Mouse (Mus musculus) hindbrain, embryonic 10.5 days (tissue): ENCODE results near the gene Plod2. TPM values are rescaled to one million over a fixed set of nuclear protein-coding genes. Genes with fewer than 3 reads are reported as not detected.

Experiments used
- DNase-seq: peaks from one replicate; pipeline ENCODE4 v3.0.0-alpha.2; 2017; ENCODE audit warnings: low spot score
- H3K27ac ChIP-seq: fragments of 300-500 bp; sonication (generic); 2 replicates; pipeline ENCODE4 v1.5.1; 2016; ENCODE audit warnings: mild to moderate bottlenecking, moderate library complexity
- H3K27me3 ChIP-seq: fragments of 300-500 bp; sonication (generic); 2 replicates; pipeline ENCODE4 v1.6.1; 2016; ENCODE audit warnings: mild to moderate bottlenecking; ENCODE audit not compliant: poor library complexity, insufficient read depth, severe bottlenecking
- H3K36me3 ChIP-seq: fragments of 300-500 bp; sonication (generic); 2 replicates; pipeline ENCODE4 v1.6.1; 2016; ENCODE audit warnings: mild to moderate bottlenecking, moderate library complexity
- H3K4me1 ChIP-seq: fragments of 300-500 bp; sonication (generic); replicated peaks from 2 replicates; pipeline ENCODE4 v1.6.1; 2016; ENCODE audit warnings: mild to moderate bottlenecking
- H3K4me3 ChIP-seq: fragments of 300-500 bp; sonication (generic); 2 replicates; pipeline ENCODE4 v1.5.1; 2016; ENCODE audit warnings: mild to moderate bottlenecking, moderate library complexity
- H3K9me3 ChIP-seq: fragments of 300-500 bp; sonication (generic); 2 replicates; pipeline ENCODE4 v1.6.1; 2016; ENCODE audit warnings: mild to moderate bottlenecking, moderate library complexity
- WGBS: fragments of 180-500 bp; shearing (Covaris S2); methylation state at CpG from one replicate; pipeline ENCODE4 v1.1.7; 2016; 5-methylcytosine and 5-hydroxymethylcytosine counted together
- polyA plus RNA-seq: library from polyadenylated mRNA; unstranded; fragments of >200 nt; fragmentation: Nextera tagmentation; extraction: Ambion mirVana; gene quantifications from 2 replicates; pipeline ENCODE4 v1.2.1, GENCODE M21; 2016

Gene Plod2
- 20.5 and 29.0 TPM in 2 replicates for polyA plus RNA-seq

DNA sequence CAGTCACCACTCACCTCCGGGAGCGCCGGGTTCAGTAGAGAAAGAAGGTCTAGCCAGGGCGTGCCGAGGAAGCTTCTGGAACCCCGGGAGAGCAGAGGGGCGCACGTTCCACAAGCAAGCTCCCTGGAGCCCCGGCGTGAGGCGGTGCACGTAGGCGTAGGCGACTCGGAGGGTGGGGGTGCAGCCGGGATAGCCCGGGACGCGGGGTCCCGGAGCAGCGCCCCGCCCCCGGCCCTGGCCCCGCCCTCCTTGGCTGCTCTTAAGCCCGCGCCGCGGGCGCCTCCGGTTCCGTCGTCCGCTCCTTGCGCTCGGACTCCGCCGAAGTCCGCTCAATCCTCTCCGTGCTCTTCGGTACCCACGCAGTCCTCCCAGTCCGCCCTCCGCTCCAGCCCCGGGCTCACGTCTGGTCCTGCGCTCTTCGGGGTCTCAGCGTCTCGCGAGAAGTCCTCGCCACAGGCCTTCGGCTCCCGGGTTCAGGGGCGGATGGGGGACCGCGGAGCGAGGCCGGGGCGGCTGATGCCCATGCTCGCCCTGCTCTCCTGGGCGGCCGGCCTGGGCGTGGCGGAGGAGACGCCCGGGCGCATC lies at the start of gene Plod2:
Gene Plod2 (plus strand): TSS at position 247 of the 585 bp plus-strand sequence.
- Histone ChIP-seq H3K4me3 (peak within 1 kb of the TSS; percentile 88), H3K9me3 (no peaks in the 10 kb centered on the region), H3K27ac (peak within 1 kb of the TSS; percentile 94), H3K27me3 (no peaks in the 10 kb centered on the region; the same call in 1 of the 2 replicates), H3K36me3 (no peaks in the 10 kb centered on the region), H3K4me1 (peaks cover 49% of the 10 kb centered on the region)
- DNase-seq, result peak; percentile 82
- under 1% methylated on average over 49 of the region's 67 CpGs for WGBS

DNA sequence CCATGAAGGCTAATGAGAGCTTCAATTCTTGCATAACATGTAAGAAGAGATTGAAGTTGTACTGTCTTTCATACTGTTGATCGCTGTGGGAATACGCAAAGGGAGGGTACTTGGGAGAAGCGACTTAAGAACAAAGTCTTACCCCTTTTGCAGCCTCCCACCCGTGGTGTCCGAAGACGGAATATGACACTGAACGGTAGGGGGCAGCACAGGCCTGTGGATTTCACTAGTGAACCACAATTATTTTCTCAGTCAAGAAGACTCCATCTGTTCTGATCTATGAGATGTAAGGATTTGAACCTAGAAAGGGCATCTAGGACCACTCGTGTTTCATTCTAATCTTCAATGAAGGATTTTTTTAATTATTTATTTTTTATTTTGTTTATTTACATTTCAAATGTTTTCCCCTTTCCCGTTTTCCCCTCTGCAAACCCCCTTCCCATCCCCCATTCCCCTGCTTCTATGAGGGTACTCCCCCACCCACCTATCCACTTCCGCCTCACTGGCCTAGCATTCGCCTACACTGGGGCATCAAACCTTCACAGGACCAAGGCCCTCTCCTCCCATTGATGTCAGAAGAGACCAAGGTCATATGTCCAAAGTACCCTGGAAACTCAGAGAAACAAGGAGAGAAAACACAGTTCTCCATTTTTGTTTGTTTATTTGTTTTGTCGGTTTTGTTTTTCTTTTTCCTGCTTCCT lies 42.2 kb upstream of the Plod2 start:
- peak; percentile 84 for DNase-seq
- H3K27me3 ChIP-seq, result no peaks in the 10 kb centered on the region
- H3K9me3 ChIP-seq, result no peaks in the 10 kb centered on the region
- H3K4me1 ChIP-seq, result no peaks in the 10 kb centered on the region
- no peaks in the 10 kb centered on the region for H3K36me3 ChIP-seq
- H3K4me3 ChIP-seq, result no peak overlapping the region
- WGBS, result 51% methylated on average over 12 of the region's 12 CpGs
- no peak overlapping the region for H3K27ac ChIP-seq

DNA sequence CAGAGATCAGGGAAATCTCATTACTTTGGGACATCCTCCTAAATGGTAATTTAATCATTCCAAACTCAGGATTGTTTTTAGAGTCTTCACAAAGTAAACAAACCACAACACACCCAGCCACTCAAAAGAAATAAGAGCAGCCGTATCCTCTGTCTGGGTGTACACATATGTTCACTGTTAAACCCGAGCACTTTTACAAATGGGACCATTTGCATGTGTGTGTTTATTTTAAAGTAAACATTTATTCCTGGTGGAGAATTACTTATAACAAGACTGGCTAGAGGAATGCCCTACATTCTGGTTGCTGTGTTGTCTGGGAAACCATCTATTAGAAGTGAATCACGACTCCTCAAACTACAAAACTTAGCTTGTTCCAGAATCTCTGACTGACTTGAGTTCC lies 37.8 kb upstream of the Plod2 start:
- no peak overlapping the region for H3K4me3 ChIP-seq
- no peaks in the 10 kb centered on the region for H3K4me1 ChIP-seq
- no peak for DNase-seq
- no peaks in the 10 kb centered on the region for H3K27me3 ChIP-seq
- no peaks in the 10 kb centered on the region for H3K36me3 ChIP-seq
- H3K27ac ChIP-seq, result no peak overlapping the region
- 80% methylated on average over 3 of the region's 3 CpGs for WGBS
- H3K9me3 ChIP-seq, result no peaks in the 10 kb centered on the region

DNA sequence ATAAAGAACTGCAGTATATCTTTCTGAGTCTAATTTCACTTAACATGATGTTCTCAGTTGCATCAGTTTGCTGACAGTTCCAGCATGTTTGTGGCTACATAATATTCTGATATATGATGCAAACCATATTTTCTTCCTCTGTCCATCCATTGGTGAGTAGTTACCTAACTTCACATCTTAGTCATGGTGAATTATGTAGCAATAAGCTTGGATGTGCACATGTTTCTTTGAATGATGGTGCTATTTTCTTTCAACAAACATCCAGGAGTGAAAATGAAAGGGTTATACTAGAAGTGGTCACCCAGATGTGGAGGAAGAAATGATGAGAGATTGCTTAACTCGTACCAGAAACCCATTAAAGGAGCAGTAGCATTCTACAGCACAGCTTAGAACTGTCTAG lies 37.1 kb upstream of the Plod2 start:
- WGBS, result 66% methylated on average over 1 of the region's 1 CpGs
- Histone ChIP-seq H3K27ac (no peak overlapping the region), H3K4me3 (no peak overlapping the region), H3K27me3 (no peaks in the 10 kb centered on the region), H3K9me3 (no peaks in the 10 kb centered on the region), H3K4me1 (no peaks in the 10 kb centered on the region), H3K36me3 (no peaks in the 10 kb centered on the region)
- no peak for DNase-seq

DNA sequence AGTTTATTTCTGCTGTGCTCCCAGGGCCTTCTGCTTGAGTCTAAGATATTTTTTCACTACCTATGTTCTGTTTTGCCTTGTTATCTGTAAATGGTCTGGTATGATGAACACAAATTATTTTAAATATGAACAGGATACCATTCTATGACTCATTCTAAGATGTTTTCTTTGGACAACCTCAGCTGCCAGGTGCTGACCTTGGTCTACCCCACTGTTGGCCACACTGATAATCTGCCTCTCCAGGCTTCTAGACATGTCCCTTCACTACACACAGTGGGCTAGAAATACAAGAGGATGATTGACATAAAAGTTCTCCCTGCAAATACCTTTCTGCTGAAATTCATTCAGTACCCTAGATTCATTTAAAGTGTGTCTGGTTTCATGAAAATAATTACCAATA lies 30.3 kb upstream of the Plod2 start:
- no peaks in the 10 kb centered on the region for H3K36me3 ChIP-seq
- peaks cover 2% of the 10 kb centered on the region for H3K9me3 ChIP-seq
- H3K27ac ChIP-seq, result no peak overlapping the region
- H3K4me3 ChIP-seq, result no peak overlapping the region
- no peaks in the 10 kb centered on the region for H3K4me1 ChIP-seq
- H3K27me3 ChIP-seq, result no peaks in the 10 kb centered on the region
- DNase-seq, result no peak

DNA sequence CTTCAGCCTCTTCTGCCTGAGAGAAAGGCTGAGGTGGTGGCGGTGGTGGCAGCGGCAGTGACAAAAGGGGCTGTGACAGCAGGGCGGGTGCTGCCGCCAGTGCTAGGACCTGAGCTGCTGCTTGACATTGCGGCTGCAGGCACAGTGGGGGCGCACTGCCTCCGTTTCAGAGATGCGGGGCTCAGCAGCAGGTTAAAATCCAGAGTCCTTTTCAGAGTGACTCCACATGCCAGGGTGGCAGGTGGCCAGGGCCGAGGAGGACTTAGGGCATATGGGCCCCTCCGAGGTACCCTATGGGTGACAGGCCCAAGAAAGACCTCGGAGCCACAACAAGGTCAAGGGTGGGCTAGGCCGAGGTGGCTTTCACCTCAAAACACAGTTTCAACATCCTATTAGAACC lies 25.0 kb upstream of the Plod2 start:
- 96% methylated on average over 12 of the region's 12 CpGs for WGBS
- H3K4me3 ChIP-seq, result no peak overlapping the region
- H3K27ac ChIP-seq, result no peak overlapping the region
- no peaks in the 10 kb centered on the region for H3K4me1 ChIP-seq
- peaks cover 26% of the 10 kb centered on the region for H3K9me3 ChIP-seq
- no peak for DNase-seq
- peaks cover 4% of the 10 kb centered on the region for H3K36me3 ChIP-seq
- no peaks in the 10 kb centered on the region for H3K27me3 ChIP-seq

DNA sequence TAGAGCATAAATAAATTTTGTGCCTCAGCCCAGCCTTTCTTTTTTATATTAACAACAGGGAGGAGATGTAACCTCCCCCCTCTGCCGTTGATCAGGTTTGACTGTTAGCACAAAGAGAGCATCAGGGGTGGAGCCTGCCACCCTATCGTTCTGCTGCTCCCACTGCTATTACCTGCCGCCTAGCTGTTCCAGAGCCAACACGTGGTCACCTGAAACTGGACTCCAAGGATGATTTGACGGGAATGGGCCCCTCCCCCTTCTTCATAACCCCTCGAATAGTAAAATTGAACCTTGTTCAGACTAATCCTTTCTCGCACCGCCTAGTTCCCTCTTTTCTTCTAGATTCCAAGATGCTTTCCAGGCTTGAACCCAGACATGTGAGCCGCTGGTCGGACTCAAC lies 21.3 kb upstream of the Plod2 start:
- no peak overlapping the region for H3K27ac ChIP-seq
- WGBS, result 91% methylated on average over 10 of the region's 10 CpGs
- no peak overlapping the region for H3K4me3 ChIP-seq
- H3K27me3 ChIP-seq, result no peaks in the 10 kb centered on the region
- peaks cover 24% of the 10 kb centered on the region for H3K9me3 ChIP-seq
- no peaks in the 10 kb centered on the region for H3K4me1 ChIP-seq
- DNase-seq, result no peak
- peaks cover 4% of the 10 kb centered on the region for H3K36me3 ChIP-seq

DNA sequence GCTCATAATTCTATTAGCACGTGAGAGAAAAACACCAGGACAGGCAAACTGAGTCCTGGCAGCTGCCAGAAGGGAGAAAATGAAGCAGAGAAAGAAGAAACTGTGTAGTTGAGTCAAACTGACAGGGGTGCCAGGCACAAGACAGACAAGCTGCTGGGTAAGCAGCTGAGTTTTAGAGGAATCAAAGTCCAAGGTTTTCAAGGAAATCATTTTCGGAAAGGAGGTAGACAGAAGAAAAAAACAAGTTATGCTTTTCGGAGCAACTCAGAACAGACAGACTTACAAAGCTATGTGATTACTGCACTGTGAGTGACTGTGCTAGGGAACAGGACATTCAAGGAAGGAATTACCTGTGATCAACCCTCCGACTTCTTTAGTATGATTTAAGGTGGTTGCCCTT lies 17.5 kb upstream of the Plod2 start:
- Histone ChIP-seq H3K4me1 (no peaks in the 10 kb centered on the region), H3K9me3 (peaks cover 11% of the 10 kb centered on the region; the same call in 1 of the 2 replicates), H3K36me3 (no peaks in the 10 kb centered on the region), H3K4me3 (no peak overlapping the region), H3K27ac (no peak overlapping the region), H3K27me3 (no peaks in the 10 kb centered on the region)
- WGBS, result 81% methylated on average over 4 of the region's 4 CpGs
- no peak for DNase-seq

DNA sequence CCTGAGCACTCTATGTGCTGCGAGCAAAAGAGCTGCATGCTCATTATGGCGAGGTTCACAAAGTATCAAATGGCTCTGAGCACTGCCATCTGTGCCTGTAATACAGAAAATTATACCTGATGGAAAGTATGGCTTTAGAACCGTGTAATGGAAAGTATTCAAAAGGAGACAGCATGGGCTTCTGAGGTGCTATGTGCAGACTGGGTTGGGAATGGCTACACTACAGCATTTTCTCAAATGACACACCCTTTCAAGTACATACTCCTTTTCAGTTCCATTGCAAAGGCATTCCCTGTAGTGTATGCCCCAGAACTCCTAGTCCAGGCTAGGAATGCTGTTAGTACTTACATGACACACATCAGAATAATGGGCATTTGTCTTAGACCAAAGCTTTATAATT lies 12.0 kb upstream of the Plod2 start:
- no peaks in the 10 kb centered on the region for H3K9me3 ChIP-seq
- no peak for DNase-seq
- 85% methylated on average over 3 of the region's 3 CpGs for WGBS
- H3K36me3 ChIP-seq, result no peaks in the 10 kb centered on the region
- H3K27ac ChIP-seq, result no peak overlapping the region
- H3K4me1 ChIP-seq, result no peaks in the 10 kb centered on the region
- no peaks in the 10 kb centered on the region for H3K27me3 ChIP-seq
- H3K4me3 ChIP-seq, result no peak overlapping the region

DNA sequence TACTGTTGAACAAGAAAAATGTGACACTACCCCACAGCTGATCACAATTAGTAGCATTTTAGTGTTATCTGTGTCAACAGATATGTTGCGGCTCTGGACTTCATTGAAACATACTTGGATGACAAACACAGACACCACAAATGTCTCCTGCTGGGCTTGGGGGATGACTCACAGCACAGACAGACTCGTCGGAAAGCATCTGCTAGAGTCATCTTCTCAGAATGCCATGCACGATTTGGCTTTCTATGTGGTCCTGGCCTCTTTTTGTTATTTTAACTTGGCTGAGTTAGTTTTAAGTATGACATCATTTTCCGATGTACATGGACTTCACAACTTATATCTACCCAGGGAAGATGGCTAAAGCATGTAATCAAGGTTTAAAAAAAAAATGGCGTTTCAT lies 4.3 kb upstream of the Plod2 start:
- H3K27ac ChIP-seq, result no peak overlapping the region
- H3K4me3 ChIP-seq, result no peak overlapping the region
- no peaks in the 10 kb centered on the region; the same call in 1 of the 2 replicates for H3K27me3 ChIP-seq
- WGBS, result 79% methylated on average over 6 of the region's 6 CpGs
- H3K36me3 ChIP-seq, result no peaks in the 10 kb centered on the region
- no peak for DNase-seq
- no peaks in the 10 kb centered on the region for H3K9me3 ChIP-seq
- peaks cover 16% of the 10 kb centered on the region for H3K4me1 ChIP-seq

DNA sequence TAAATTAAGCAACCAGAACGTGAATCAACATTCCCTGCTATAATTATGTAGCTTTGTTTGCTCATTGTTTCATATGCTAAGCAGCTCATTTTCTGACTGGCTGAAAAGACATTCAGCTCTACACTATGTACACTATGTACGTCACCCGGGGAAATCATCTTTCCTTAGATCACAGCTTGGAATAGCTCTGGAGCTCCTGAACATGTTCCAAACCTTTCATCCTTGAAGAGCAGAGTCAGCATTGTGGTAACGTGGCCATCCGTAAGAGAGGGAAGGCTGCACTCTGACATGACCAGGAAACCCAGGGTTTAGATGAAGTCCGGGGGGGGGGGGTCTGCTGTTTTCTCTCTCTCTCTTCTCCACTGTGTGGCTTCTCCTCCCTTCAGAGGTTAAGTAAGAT lies 3.8 kb upstream of the Plod2 start:
- 85% methylated on average over 6 of the region's 6 CpGs for WGBS
- no peaks in the 10 kb centered on the region for H3K36me3 ChIP-seq
- DNase-seq, result no peak
- H3K27ac ChIP-seq, result no peak overlapping the region
- H3K4me1 ChIP-seq, result peaks cover 21% of the 10 kb centered on the region
- H3K27me3 ChIP-seq, result no peaks in the 10 kb centered on the region; the same call in 1 of the 2 replicates
- no peaks in the 10 kb centered on the region for H3K9me3 ChIP-seq
- no peak overlapping the region for H3K4me3 ChIP-seq

DNA sequence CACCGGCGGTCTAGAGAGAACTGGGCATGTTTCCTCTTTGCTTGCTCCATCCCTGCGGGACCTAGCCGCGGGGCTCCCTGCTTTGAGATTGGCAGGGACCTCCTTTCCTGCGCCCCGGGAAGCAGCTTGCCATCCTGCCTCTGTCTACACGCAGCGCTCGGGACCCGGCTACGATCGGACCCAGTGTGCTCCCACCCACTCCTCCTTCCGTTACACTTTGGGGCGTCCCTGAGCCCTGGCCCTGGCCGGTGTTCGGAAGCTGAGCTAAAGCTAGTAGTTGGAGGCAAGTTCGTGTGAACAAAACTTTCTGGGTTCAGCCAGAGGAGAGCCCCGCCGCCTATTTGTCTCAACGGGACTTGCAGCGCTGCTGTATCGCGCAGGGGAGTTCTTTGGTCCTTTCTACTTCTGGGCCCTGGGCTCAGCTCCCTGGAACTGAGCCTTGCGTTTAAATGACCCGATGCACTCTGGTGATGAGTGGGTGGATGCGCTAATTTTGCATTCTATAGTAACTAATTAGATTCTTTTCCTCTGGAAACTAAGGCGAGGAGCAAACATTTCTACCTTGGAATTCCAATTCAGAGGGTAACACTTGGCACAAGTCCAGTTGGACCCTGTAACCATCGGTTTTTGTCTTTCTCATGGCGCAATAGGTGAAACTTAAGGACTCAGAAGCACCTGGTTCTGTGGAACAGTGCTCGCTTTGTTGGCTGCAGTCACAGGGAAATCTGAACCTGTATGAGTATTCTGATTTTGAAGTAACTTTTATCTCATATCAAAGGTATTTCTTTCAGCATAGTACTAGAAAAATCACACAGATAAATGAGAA lies 781 bp downstream of the Plod2 start:
- Histone ChIP-seq H3K27ac (peak overlapping the region; percentile 94), H3K4me3 (peak overlapping the region; percentile 88), H3K9me3 (no peaks in the 10 kb centered on the region), H3K27me3 (no peaks in the 10 kb centered on the region; the same call in 1 of the 2 replicates), H3K4me1 (peaks cover 49% of the 10 kb centered on the region), H3K36me3 (no peaks in the 10 kb centered on the region)
- peak; percentile 70 for DNase-seq
- 2% methylated on average over 31 of the region's 31 CpGs for WGBS

DNA sequence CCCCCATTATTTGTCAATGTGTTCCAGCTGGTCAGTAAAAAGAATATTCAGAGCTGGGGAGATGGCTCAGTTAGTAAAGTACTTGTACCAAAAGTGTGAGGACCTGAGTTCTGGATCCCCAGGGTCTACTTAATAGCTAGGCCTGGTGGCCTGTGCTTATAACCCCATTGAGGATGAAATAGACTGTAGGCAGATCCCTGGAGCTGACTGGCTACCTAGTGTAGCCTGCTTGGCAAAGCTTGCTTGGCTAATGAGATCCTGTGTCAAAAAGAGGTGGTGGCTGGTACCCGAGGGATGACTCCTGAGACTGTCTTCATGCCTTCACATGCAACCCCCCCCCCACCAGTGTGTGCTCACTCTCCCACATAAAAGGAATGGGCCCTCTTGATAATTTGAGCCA lies 2.1 kb downstream of the Plod2 start:
- Histone ChIP-seq H3K27ac (no peak overlapping the region), H3K9me3 (no peaks in the 10 kb centered on the region), H3K27me3 (no peaks in the 10 kb centered on the region; the same call in 1 of the 2 replicates), H3K4me3 (peak overlapping the region; percentile 88; the same call in 1 of the 2 replicates), H3K36me3 (peaks cover 7% of the 10 kb centered on the region), H3K4me1 (peaks cover 50% of the 10 kb centered on the region)
- no peak for DNase-seq
- 54% methylated on average over 1 of the region's 1 CpGs for WGBS
